Mouse (Mus musculus) Patski (cell line): ENCODE data around the gene Pbsn. TPM values are rescaled to one million over a fixed set of nuclear protein-coding genes. Genes with fewer than 3 reads are reported as not detected.

Experiments used
- ATAC-seq: fragments of 100-300 bp; one replicate; pipeline ENCODE4 v1.8.0; 2021
- CTCF ChIA-PET: fragments of 350-600 bp; sonication (Branson Sonifier 250); formaldehyde crosslinking; loops from one replicate; lab custom pipeline; 2022; ENCODE audit warnings: inconsistent platforms; lab: Charles Lee
- POLR2A ChIA-PET: fragments of 350-600 bp; sonication (Branson Sonifier 250); formaldehyde crosslinking; loops from one replicate; lab custom pipeline; 2022; ENCODE audit warnings: antibody characterized with exemption, inconsistent platforms; lab: Charles Lee
- DNase-seq: peaks from one replicate; pipeline ENCODE4 v3.0.0-alpha.2; 2011; ENCODE audit warnings: low read depth, low spot score
- H3K27me3 ChIP-seq: fragments of 371-371 bp; one replicate; pipeline ENCODE4 v1.5.1; 2021
- CTCF ChIP-seq: fragments of 100-300 bp; IDR thresholded peaks from one replicate; pipeline ENCODE4 v1.5.1; 2021
- in situ Hi-C: fragments of 300-500 bp; cut with MboI; formaldehyde crosslinking; loops from 3 replicates; pipeline ENCODE4 v1.11.1; 2018; ENCODE audit warnings: low pct_unique_long_range_greater_than_20kb, mixed read lengths
- polyA plus RNA-seq: library from polyadenylated mRNA; unstranded; gene quantifications from one replicate; pipeline ENCODE4 v1.2.3, GENCODE M21; 2021

Gene Pbsn
- polyA plus RNA-seq, 1 experiment from 2014 or later = not detected

- ChIA-PET CTCF (no interaction called here), POLR2A (no interaction called here)
- ATAC-seq (peak; percentile 79), DNase-seq (no peak)
- no peak for TF ChIP-seq CTCF
- in situ Hi-C loops = loop anchor here (5.0 kb wide), 1 partner anchor 49 kb away; no protein-coding TSS in a partner anchor
- no peaks in the 10 kb centered on the region for H3K27me3 ChIP-seq
Measured at GRCm38 (mm10) chrX:77796238-77796835, 57.1 kb downstream of the Pbsn start, which contains the start of gene Prkx. Prkx (minus strand) TSS chrX:77796278.

GRCm38 (mm10) chrX:77795858-77796174 is 57.6 kb downstream of the Pbsn start:
- no peak for DNase-seq
- ChIA-PET POLR2A (no interaction called here), CTCF (no interaction called here)
- H3K27me3 ChIP-seq = no peaks in the 10 kb centered on the region
- peak; percentile 68 for ATAC-seq
- TF ChIP-seq CTCF = no peak
- in situ Hi-C loops = loop anchor here (5.0 kb wide), 1 partner anchor 49 kb away; no protein-coding TSS in a partner anchor

GRCm38 (mm10) chrX:77794962-77795857 is 58.2 kb downstream of the Pbsn start:
- H3K27me3 ChIP-seq = no peaks in the 10 kb centered on the region
- ChIA-PET POLR2A (interaction anchor here (1.0 kb wide), 1 partner anchor 20 kb away, joined by 4 read pairs; no protein-coding TSS in a partner anchor), CTCF (no interaction called here)
- no peak for DNase-seq
- peak; percentile 28 for ATAC-seq
- in situ Hi-C loops = loop anchor here (5.0 kb wide), 1 partner anchor 48 kb away; no protein-coding TSS in a partner anchor
- TF ChIP-seq CTCF = no peak

DNA sequence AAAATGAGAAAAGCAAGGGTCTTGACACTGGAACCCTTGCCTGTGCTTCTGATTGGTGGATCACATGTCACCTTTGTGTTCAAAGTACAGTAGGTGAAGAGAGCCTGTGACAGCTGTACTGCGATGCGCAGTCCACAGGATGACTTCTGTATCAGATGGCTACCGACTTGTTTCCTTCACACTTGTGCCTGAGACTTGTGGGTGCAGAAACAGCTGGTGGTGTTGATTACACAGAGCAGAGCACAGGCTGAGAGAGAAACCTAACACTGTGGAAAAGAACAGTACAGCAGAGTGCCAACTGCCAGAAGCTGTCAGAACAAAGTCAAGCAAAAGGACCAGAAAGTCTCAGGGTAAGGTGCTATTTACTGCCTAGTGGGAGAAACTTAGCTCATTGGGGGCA is 64.7 kb downstream of the Pbsn start:
- DNase-seq (no peak), ATAC-seq (no peak)
- no peak for TF ChIP-seq CTCF
- ChIA-PET CTCF (no interaction called here), POLR2A (no interaction called here)
- H3K27me3 ChIP-seq = no peaks in the 10 kb centered on the region
- in situ Hi-C loops = no loop called here

Other genes starting within 250 kb of the Pbsn start
- 45.4 TPM for gene Prkx, start 57.3 kb downstream of the Pbsn start, polyA plus RNA-seq
- gene Gm14744, start 11.1 kb upstream of the Pbsn start, polyA plus RNA-seq = not detected
- gene 5430402E10Rik, start 71.4 kb upstream of the Pbsn start, polyA plus RNA-seq = not detected
- gene Obp1a, start 237.8 kb upstream of the Pbsn start, polyA plus RNA-seq = not detected